Mouse (Mus musculus) kidney, adult 18-20 months (tissue): ENCODE results near the gene Slc26a3.

Experiments used
- DNase-seq: peaks from one replicate; pipeline ENCODE4 v3.0.0; 2021

The Slc26a3 gene

DNA sequence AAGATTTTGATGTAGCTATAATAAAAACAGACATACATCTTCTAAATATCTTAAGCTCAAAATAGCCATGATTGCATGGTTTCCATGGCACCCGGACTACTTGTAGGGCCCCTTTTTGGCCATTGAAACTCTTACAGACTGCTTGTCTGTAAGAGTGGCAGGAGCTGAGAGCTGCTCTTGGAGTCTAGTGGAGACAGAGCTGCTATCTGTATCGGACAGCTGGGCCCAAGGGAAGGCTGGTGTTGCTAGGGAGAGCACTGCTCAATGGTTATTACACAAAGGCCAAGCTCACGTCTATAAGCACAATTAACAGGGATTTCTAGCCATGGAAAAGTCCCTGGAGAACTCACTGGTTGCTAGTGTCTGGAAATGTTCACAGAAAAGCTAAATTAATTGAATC, 130.7 kb downstream of the Slc26a3 start:
- no peak for DNase-seq
